Mouse (Mus musculus) heart, adult 2 months (tissue): ENCODE measurements around the gene Ciapin1.

Source experiments
- CTCF ChIP-seq: fragments of 200-600 bp; IDR thresholded peaks from 2 replicates; pipeline ENCODE4 v1.8.1; 2022; ENCODE audit warnings: antibody characterized with exemption, mild to moderate bottlenecking, moderate library complexity
- POLR2A ChIP-seq: fragments of 200-500 bp; IDR thresholded peaks from 2 replicates; pipeline ENCODE4 v1.6.1; 2011; ENCODE audit warnings: mild to moderate bottlenecking, low read depth, low read length, control low read depth; ENCODE audit not compliant: insufficient read depth

DNA sequence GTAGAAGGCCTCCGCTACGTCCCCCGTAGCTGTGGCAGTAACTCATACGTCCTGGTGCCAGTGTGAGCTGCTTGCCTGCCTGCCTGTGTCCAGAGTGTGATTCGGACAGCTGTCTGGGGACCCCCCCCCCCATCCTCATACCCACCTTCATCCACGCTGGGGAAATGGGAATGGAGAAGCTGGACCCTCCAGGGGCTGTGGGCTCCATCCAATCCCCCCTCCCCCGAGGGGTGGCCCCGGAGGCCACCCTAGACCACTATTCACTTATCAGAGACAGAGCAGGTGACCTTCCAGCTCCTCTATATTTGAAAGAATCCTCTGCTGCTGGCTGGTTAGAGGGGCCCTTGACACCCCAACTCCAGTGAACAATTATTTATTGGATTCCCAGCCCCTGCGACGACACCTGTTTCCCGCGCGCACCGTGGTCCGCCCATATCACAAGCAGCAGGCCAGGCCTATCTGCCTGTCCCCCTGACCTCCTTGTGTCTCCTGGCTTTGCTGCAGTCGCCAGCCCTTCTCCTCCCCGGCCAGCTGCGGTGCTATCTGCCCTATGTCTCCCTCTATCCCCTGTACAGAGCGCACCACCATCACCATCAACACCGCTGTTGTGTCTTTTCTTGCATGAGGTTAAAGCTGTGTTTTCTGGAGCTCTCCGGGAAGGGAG, 57.5 kb downstream of the Ciapin1 start:
- TF ChIP-seq CTCF (no peak), POLR2A (no peak)
